Mouse (Mus musculus): ENCODE data around the gene Agap1. TPM values are rescaled to one million over a fixed set of nuclear protein-coding genes. Genes with fewer than 3 reads are reported as not detected.

The Agap1 gene
- total and polyA plus RNA-seq, 3 experiments, result 0.01 TPM; not detected in 2

GRCm38 (mm10) chr1:89891400-89891799 is 436.8 kb downstream of the Agap1 start:
- H3K27me3 ChIP-seq (ENCODE audit: control insufficient read depth in 1 of 2, insufficient read depth in 2 of 2, low read length in 2 of 2), result no peaks in the 10 kb centered on the region; a peak in 1 of 4 replicates
- no peaks in the 10 kb centered on the region for H3K36me3 ChIP-seq (ENCODE audit: control insufficient read depth in 1 of 2, insufficient read depth in 2 of 2, low read length in 2 of 2)
- no peak overlapping the region for H3K4me3 ChIP-seq (ENCODE audit: control insufficient read depth in 1 of 2, insufficient read depth in 1 of 2, low read depth in 2 of 2, low read length in 2 of 2)
- H3K27ac ChIP-seq (ENCODE audit: control insufficient read depth, low read depth, low read length), result no peak overlapping the region
- no peak overlapping the region for H3K9ac ChIP-seq (ENCODE audit: control insufficient read depth, low read depth, low read length, poor library complexity, severe bottlenecking)
- H3K9me3 ChIP-seq (replicated peaks; ENCODE audit: insufficient read depth, low read length), result no peaks in the 10 kb centered on the region
- TF ChIP-seq ZMIZ1 (IDR thresholded peaks at IDR 0.05; ENCODE audit: low read depth, low read length), result no peak
- no peak for TF ChIP-seq SMC3 (IDR thresholded peaks at IDR 0.05; ENCODE audit: low read depth, low read length)
- TF ChIP-seq RAD21 (IDR thresholded peaks at IDR 0.05; ENCODE audit: low read depth, low read length), result no peak
- TF ChIP-seq POLR2AphosphoS2 (IDR thresholded peaks at IDR 0.05; ENCODE audit: low read length), result no peak
- TF ChIP-seq TBP (IDR thresholded peaks at IDR 0.05; ENCODE audit: low read depth, low read length), result no peak
- TF ChIP-seq GATA1 (IDR thresholded peaks at IDR 0.05; ENCODE audit: low read depth, low read length), result no peak
- no peak for TF ChIP-seq USF1 (IDR thresholded peaks at IDR 0.05; ENCODE audit: low read depth, low read length)
- TF ChIP-seq MAFK (IDR thresholded peaks at IDR 0.05; ENCODE audit: borderline replicate concordance, low read depth, low read length), result no peak
- H3K4me1 ChIP-seq (ENCODE audit: control insufficient read depth in 1 of 2, insufficient read depth in 2 of 2, low read length in 2 of 2), result no peaks in the 10 kb centered on the region
- no peaks in the 10 kb centered on the region for H3K79me2 ChIP-seq (ENCODE audit: control insufficient read depth, insufficient read depth, low read length, poor library complexity)
- no peak for DNase-seq (ENCODE audit: low read depth, low spot score)

DNA sequence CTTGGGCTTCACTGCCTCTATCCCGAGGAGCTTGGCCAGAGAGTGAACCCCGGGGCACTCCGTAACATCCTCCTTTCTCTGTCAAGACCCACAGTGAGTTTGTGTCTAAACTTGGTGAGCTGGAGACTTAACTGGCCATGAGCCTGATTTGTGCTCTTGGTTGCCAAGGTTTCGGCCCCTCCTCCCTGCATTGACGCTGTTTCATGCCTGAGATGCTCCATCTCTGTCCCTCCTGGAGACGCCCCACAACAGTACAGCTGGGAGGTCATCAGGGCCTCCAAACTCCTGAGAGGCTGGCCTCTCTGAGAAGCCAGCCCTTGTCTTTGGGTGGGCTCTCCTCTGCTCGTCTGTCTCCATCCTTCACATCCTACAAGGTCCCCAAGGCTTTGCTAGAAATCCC is 437.7 kb downstream of the Agap1 start:
- Histone ChIP-seq H3K4me1 (ENCODE audit: control insufficient read depth in 1 of 2, insufficient read depth in 2 of 2, low read length in 2 of 2) (no peaks in the 10 kb centered on the region), H3K4me3 (ENCODE audit: control insufficient read depth in 1 of 2, insufficient read depth in 1 of 2, low read depth in 2 of 2, low read length in 2 of 2) (no peak overlapping the region), H3K79me2 (ENCODE audit: control insufficient read depth, insufficient read depth, low read length, poor library complexity) (no peaks in the 10 kb centered on the region), H3K9me3 (replicated peaks; ENCODE audit: insufficient read depth, low read length) (no peaks in the 10 kb centered on the region), H3K27ac (ENCODE audit: control insufficient read depth, low read depth, low read length) (no peak overlapping the region), H3K9ac (ENCODE audit: control insufficient read depth, low read depth, low read length, poor library complexity, severe bottlenecking) (no peak overlapping the region), H3K27me3 (ENCODE audit: control insufficient read depth in 1 of 2, insufficient read depth in 2 of 2, low read length in 2 of 2) (no peaks in the 10 kb centered on the region; a peak in 1 of 4 replicates), H3K36me3 (ENCODE audit: control insufficient read depth in 1 of 2, insufficient read depth in 2 of 2, low read length in 2 of 2) (no peaks in the 10 kb centered on the region)
- TF ChIP-seq NELFE (IDR thresholded peaks at IDR 0.05; ENCODE audit: low read depth, low read length) (no peak), ZNF384 (IDR thresholded peaks at IDR 0.05; ENCODE audit: low read depth, low read length) (no peak), POLR2AphosphoS2 (IDR thresholded peaks at IDR 0.05; ENCODE audit: low read length) (no peak), UBTF (IDR thresholded peaks at IDR 0.05; ENCODE audit: borderline replicate concordance, insufficient read depth, low read depth, low read length) (no peak), USF2 (IDR thresholded peaks at IDR 0.05; ENCODE audit: borderline replicate concordance in 1 of 2, insufficient read depth in 1 of 2, low read depth in 1 of 2, low read length in 2 of 2) (no peak), TCF12 (IDR thresholded peaks at IDR 0.05; ENCODE audit: low read depth, low read length) (no peak), MEF2A (IDR thresholded peaks at IDR 0.05; ENCODE audit: extremely low read depth, insufficient replicate concordance, low read depth, low read length, poor library complexity, severe bottlenecking) (no peak)
- no peak for DNase-seq (ENCODE audit: low read depth, low spot score)

GRCm38 (mm10) chr1:89895801-89896200 is 441.2 kb downstream of the Agap1 start:
- H3K9me3 ChIP-seq (replicated peaks; ENCODE audit: insufficient read depth, low read length), result no peaks in the 10 kb centered on the region
- H3K4me3 ChIP-seq (ENCODE audit: control insufficient read depth in 1 of 2, insufficient read depth in 1 of 2, low read depth in 2 of 2, low read length in 2 of 2), result no peak overlapping the region
- no peaks in the 10 kb centered on the region for H3K79me2 ChIP-seq (ENCODE audit: control insufficient read depth, insufficient read depth, low read length, poor library complexity)
- H3K36me3 ChIP-seq (ENCODE audit: control insufficient read depth in 1 of 2, insufficient read depth in 2 of 2, low read length in 2 of 2), result no peaks in the 10 kb centered on the region
- H3K4me1 ChIP-seq (ENCODE audit: control insufficient read depth in 1 of 2, insufficient read depth in 2 of 2, low read length in 2 of 2), result no peaks in the 10 kb centered on the region
- H3K27me3 ChIP-seq (ENCODE audit: control insufficient read depth in 1 of 2, insufficient read depth in 2 of 2, low read length in 2 of 2), result no peaks in the 10 kb centered on the region; a peak in 1 of 4 replicates
- no peak overlapping the region for H3K9ac ChIP-seq (ENCODE audit: control insufficient read depth, low read depth, low read length, poor library complexity, severe bottlenecking)
- no peak for DNase-seq (ENCODE audit: low read depth, low spot score)
- H3K27ac ChIP-seq (ENCODE audit: control insufficient read depth, low read depth, low read length), result no peak overlapping the region
- TF ChIP-seq USF2 (IDR thresholded peaks at IDR 0.05; ENCODE audit: borderline replicate concordance in 1 of 2, insufficient read depth in 1 of 2, low read depth in 1 of 2, low read length in 2 of 2) (no peak), CHD1 (IDR thresholded peaks at IDR 0.05; ENCODE audit: low read depth, low read length) (no peak), CTCF (IDR thresholded peaks at IDR 0.05 in 2 of 3, conservative IDR thresholded peaks at IDR 0.05 in 1 of 3; ENCODE audit: control insufficient read depth in 1 of 3, insufficient read depth in 1 of 3, low read depth in 2 of 3, low read length in 3 of 3, poor library complexity in 1 of 3, severe bottlenecking in 1 of 3) (no peak), ZKSCAN1 (IDR thresholded peaks at IDR 0.05; ENCODE audit: low read depth, low read length) (no peak), ZC3H11A (IDR thresholded peaks at IDR 0.05; ENCODE audit: low read depth, low read length) (no peak), SMC3 (IDR thresholded peaks at IDR 0.05; ENCODE audit: low read depth, low read length) (no peak), ZMIZ1 (IDR thresholded peaks at IDR 0.05; ENCODE audit: low read depth, low read length) (no peak), E2F4 (IDR thresholded peaks at IDR 0.05; ENCODE audit: borderline replicate concordance, low read depth, low read length) (no peak), MXI1 (IDR thresholded peaks at IDR 0.05; ENCODE audit: low read depth, low read length) (no peak), MEF2A (IDR thresholded peaks at IDR 0.05; ENCODE audit: extremely low read depth, insufficient replicate concordance, low read depth, low read length, poor library complexity, severe bottlenecking) (no peak), NELFE (IDR thresholded peaks at IDR 0.05; ENCODE audit: low read depth, low read length) (no peak), ZNF384 (IDR thresholded peaks at IDR 0.05; ENCODE audit: low read depth, low read length) (no peak), MAFK (IDR thresholded peaks at IDR 0.05; ENCODE audit: borderline replicate concordance, low read depth, low read length) (no peak), MAZ (IDR thresholded peaks at IDR 0.05; ENCODE audit: low read depth, low read length) (no peak), ETS1 (IDR thresholded peaks at IDR 0.05; ENCODE audit: low read depth, low read length) (no peak), POLR2A (IDR thresholded peaks at IDR 0.05; ENCODE audit: control insufficient read depth in 1 of 2, insufficient read depth in 1 of 2, low read depth in 1 of 2, low read length in 2 of 2, poor library complexity in 1 of 2) (no peak), SIN3A (IDR thresholded peaks at IDR 0.05; ENCODE audit: low read length) (no peak), TBP (IDR thresholded peaks at IDR 0.05; ENCODE audit: low read depth, low read length) (no peak), HCFC1 (IDR thresholded peaks at IDR 0.05; ENCODE audit: low read depth, low read length) (no peak)

All from MEL (cell line).